ENCODE assay signal across 11 mouse cellular contexts in genomic region chr9:121320433-121320832, GRCm38 (mm10). TPM values are rescaled to one million over a fixed set of nuclear protein-coding genes. Genes with fewer than 3 reads are reported as not detected.
A peak's percentile ranks its signal among the peaks of the same experiment; 100 is the strongest.
DNase-seq lines count a peak whose midpoint lies in the region; ATAC-seq lines count a peak whose summit lies in the region.
"Had no signal": no experiment of that assay in that cellular context is flagged by ENCODE, and none has a peak within 500 bp of the region (broad histone marks: within the 10 kb centered on the region; RNA-seq: fewer than 3 reads in every experiment).

No protein-coding gene starts in this region.

- peaks cover 45% of the 10 kb centered on the region for H3K4me1 ChIP-seq in heart, embryonic 10.5 days
- H3K4me1 ChIP-seq in midbrain, embryonic 10.5 days = peaks cover 32% of the 10 kb centered on the region
- peaks cover 15% of the 10 kb centered on the region for H3K4me1 ChIP-seq in midbrain, embryonic 11.5 days (ENCODE audit: control insufficient read depth, insufficient read depth, low read length)
- peaks cover 38% of the 10 kb centered on the region for H3K4me1 ChIP-seq in embryonic facial prominence, embryonic 10.5 days

- WGBS in heart, embryonic 10.5 days = 65% methylated on average over 2 of the region's 2 CpGs
- WGBS in midbrain, embryonic 10.5 days = 92% methylated on average over 2 of the region's 2 CpGs
- 89% methylated on average over 2 of the region's 2 CpGs for WGBS in midbrain, embryonic 11.5 days
- WGBS in embryonic facial prominence, embryonic 10.5 days = 71% methylated on average over 2 of the region's 2 CpGs
- WGBS in macrophage (ENCODE audit: missing documents) = 45% methylated on average over 2 of the region's 2 CpGs

- no peak for ATAC-seq in midbrain, embryonic 11.5 days (ENCODE audit: low FRiP score)

- H3K4me2 ChIP-seq in midbrain, embryonic 11.5 days = no peak overlapping the region
- H3K4me2 ChIP-seq: embryonic facial prominence, embryonic 13.5 days; liver, embryonic 15.5 days had no signal

- H3K9ac ChIP-seq in midbrain, embryonic 11.5 days (ENCODE audit: low read length) = no peak overlapping the region
- H3K9ac ChIP-seq: embryonic facial prominence, embryonic 13.5 days; liver, embryonic 15.5 days had no signal

- H3K9me3 ChIP-seq in heart, embryonic 10.5 days = no peaks in the 10 kb centered on the region
- H3K9me3 ChIP-seq in midbrain, embryonic 10.5 days (replicated peaks) = peaks cover 6% of the 10 kb centered on the region; the same call in 1 of the 2 replicates
- no peaks in the 10 kb centered on the region for H3K9me3 ChIP-seq in midbrain, embryonic 11.5 days (ENCODE audit: control insufficient read depth, low read length)
- H3K9me3 ChIP-seq in embryonic facial prominence, embryonic 10.5 days = peaks cover 3% of the 10 kb centered on the region; the same call in 1 of the 2 replicates
- H3K9me3 ChIP-seq: embryonic facial prominence, embryonic 13.5 days; liver, embryonic 15.5 days had no signal

- no peak overlapping the region for H3K4me3 ChIP-seq in heart, embryonic 10.5 days
- H3K4me3 ChIP-seq in midbrain, embryonic 10.5 days = no peak overlapping the region
- H3K4me3 ChIP-seq in midbrain, embryonic 11.5 days (ENCODE audit: low read depth, low read length) = no peak overlapping the region
- no peak overlapping the region for H3K4me3 ChIP-seq in embryonic facial prominence, embryonic 10.5 days
- H3K4me3 ChIP-seq in macrophage (ENCODE audit: inconsistent target) = no peak overlapping the region
- H3K4me3 ChIP-seq: embryonic facial prominence, embryonic 13.5 days; liver, embryonic 15.5 days had no signal

- H3K79me2 ChIP-seq in macrophage (ENCODE audit: inconsistent target) = peaks cover 58% of the 10 kb centered on the region

- peaks cover 17% of the 10 kb centered on the region for H3K36me3 ChIP-seq in heart, embryonic 10.5 days
- H3K36me3 ChIP-seq in midbrain, embryonic 10.5 days = peaks cover 45% of the 10 kb centered on the region
- peaks cover 4% of the 10 kb centered on the region; the same call in 1 of the 2 replicates for H3K36me3 ChIP-seq in midbrain, embryonic 11.5 days (ENCODE audit: control insufficient read depth, insufficient read depth, low read length)
- H3K36me3 ChIP-seq in embryonic facial prominence, embryonic 10.5 days (replicated peaks) = peaks cover 15% of the 10 kb centered on the region
- H3K36me3 ChIP-seq in macrophage (ENCODE audit: inconsistent target) = no peaks in the 10 kb centered on the region

- H3K27me3 ChIP-seq in heart, embryonic 10.5 days (ENCODE audit: insufficient read depth, poor library complexity, severe bottlenecking) = no peaks in the 10 kb centered on the region
- no peaks in the 10 kb centered on the region for H3K27me3 ChIP-seq in midbrain, embryonic 10.5 days (ENCODE audit: low read depth, poor library complexity, severe bottlenecking)
- no peaks in the 10 kb centered on the region for H3K27me3 ChIP-seq in midbrain, embryonic 11.5 days (ENCODE audit: control insufficient read depth, insufficient read depth, low read length)
- H3K27me3 ChIP-seq in embryonic facial prominence, embryonic 10.5 days (replicated peaks; ENCODE audit: low read depth, poor library complexity, severe bottlenecking) = 0 out of 2 replicates have a peak, but pooled peaks cover 4% of the 10 kb centered on the region
- H3K27me3 ChIP-seq: embryonic facial prominence, embryonic 13.5 days; liver, embryonic 15.5 days had no signal

- H3K27ac ChIP-seq in heart, embryonic 10.5 days = peak overlapping the region; percentile 47; the same call in 1 of the 2 replicates
- H3K27ac ChIP-seq in midbrain, embryonic 10.5 days (replicated peaks) = peak overlapping the region; percentile 14; the same call in 1 of the 2 replicates
- no peak overlapping the region for H3K27ac ChIP-seq in midbrain, embryonic 11.5 days (ENCODE audit: low read depth, low read length)
- peak overlapping the region; percentile 59 for H3K27ac ChIP-seq in embryonic facial prominence, embryonic 10.5 days (replicated peaks)
- H3K27ac ChIP-seq in macrophage = peak overlapping the region; percentile 64
- H3K27ac ChIP-seq: embryonic facial prominence, embryonic 13.5 days; liver, embryonic 15.5 days had no signal

- no peak for DNase-seq in heart, embryonic 10.5 days (ENCODE audit: low spot score)
- no peak for DNase-seq in heart, postnatal 25 days (ENCODE audit: low spot score)
- no peak for DNase-seq in midbrain, embryonic 10.5 days (ENCODE audit: low spot score)
- DNase-seq in midbrain, embryonic 11.5 days (ENCODE audit: low spot score, missing footprints) = no peak
- no peak for DNase-seq in embryonic facial prominence, embryonic 10.5 days (ENCODE audit: low spot score)
- no peak for DNase-seq in right cerebral cortex, postnatal 4 days
- DNase-seq: cerebellum, adult 9-11 months; kidney, postnatal 36 days had no signal

- intact Hi-C loops in heart, postnatal 25 days (cut with DNase I) = no loop called here

RNA-seq across cellular contexts. Expression of gene Trak1, which starts 23.1 kb away (rescaled TPM):
- polyA plus RNA-seq in heart, embryonic 10.5 days (2016; fragmentation: Nextera tagmentation; extraction: Ambion mirVana) = 18.2 and 24.1 TPM in 2 replicates
- 100 to 1,000 TPM; 309 to 322 TPM for total RNA-seq in heart, postnatal 25 days (2021)
- 26.5 and 29.7 TPM in 2 replicates for polyA plus RNA-seq in midbrain, embryonic 10.5 days (2016; fragmentation: Nextera tagmentation; extraction: Ambion mirVana)
- polyA plus RNA-seq in midbrain, embryonic 11.5 days (2014; fragmentation: Nextera tagmentation; extraction: Ambion mirVana) = 19.2 and 20.5 TPM in 2 replicates
- 14.1 and 14.7 TPM in 2 replicates for polyA plus RNA-seq in embryonic facial prominence, embryonic 10.5 days (2016; fragmentation: Nextera tagmentation; extraction: Ambion mirVana)
- total RNA-seq in macrophage (2018; cell fraction: chromatin; rRNA removed) = 100 to 1,000 TPM; 175 to 281 (median 222) TPM
- total RNA-seq in macrophage (2018; cell fraction: cytosol; rRNA removed) = 10 to 100 TPM; 48.6 to 71.4 (median 54.7) TPM
- 100 to 1,000 TPM in 25 of 26 experiments, 10 to 100 TPM in 1; 94.9 to 207 (median 141) TPM for total RNA-seq in macrophage (2018; cell fraction: nucleus; rRNA removed)
- polyA plus RNA-seq in macrophage (2018) = 30.9 to 32.9 TPM (median 32.9 TPM) in 3 replicates

RNA-seq across cellular contexts. Expression of gene Ulk4, which starts 43.4 kb away (rescaled TPM):
- 89.4 and 98.5 TPM in 2 replicates for polyA plus RNA-seq in heart, embryonic 10.5 days (2016; fragmentation: Nextera tagmentation; extraction: Ambion mirVana)
- under 1 TPM; 0.21 to 0.48 TPM for total RNA-seq in heart, postnatal 25 days (2021)
- polyA plus RNA-seq in midbrain, embryonic 10.5 days (2016; fragmentation: Nextera tagmentation; extraction: Ambion mirVana) = 147 and 155 TPM in 2 replicates
- polyA plus RNA-seq in midbrain, embryonic 11.5 days (2014; fragmentation: Nextera tagmentation; extraction: Ambion mirVana) = 210 and 216 TPM in 2 replicates
- 140 TPM in 2 replicates for polyA plus RNA-seq in embryonic facial prominence, embryonic 10.5 days (2016; fragmentation: Nextera tagmentation; extraction: Ambion mirVana)
- total RNA-seq in macrophage (2018; cell fraction: chromatin; rRNA removed) = 10 to 100 TPM in 3 of 26 experiments, 1 to 10 TPM in 22, under 1 TPM in 1; 0.92 to 10.8 (median 6.6) TPM
- 1 to 10 TPM in 1 of 26 experiments, under 1 TPM in 25; 0.33 to 1.5 (median 0.57) TPM for total RNA-seq in macrophage (2018; cell fraction: cytosol; rRNA removed)
- 1 to 10 TPM in 24 of 26 experiments, under 1 TPM in 2; 0.52 to 3.7 (median 2.2) TPM for total RNA-seq in macrophage (2018; cell fraction: nucleus; rRNA removed)
- 0.25 to 2.2 TPM (median 1.1 TPM) in 3 replicates for polyA plus RNA-seq in macrophage (2018)

Comparison
In these comparisons a context has a peak if more than half of its experiments do, and no peak if none do; other contexts are left out.
1. RNA of gene Ulk4, which starts 43.4 kb away (polyA plus RNA-seq): 210 to 216 TPM in midbrain, embryonic 11.5 days, 147 to 155 TPM in midbrain, embryonic 10.5 days, 140 TPM in embryonic facial prominence, embryonic 10.5 days and 89.4 to 98.5 TPM in heart, embryonic 10.5 days; 0.25 to 2.2 TPM in macrophage; every median in the first group is over 10 times any median in the second.